Mouse (Mus musculus) kidney, adult 2 months (tissue): ENCODE data around the gene Calcrl.

Source experiments
- CTCF ChIP-seq: fragments of 200-500 bp; conservative IDR thresholded peaks from 2 replicates; pipeline ENCODE4 v1.5.1; 2011; ENCODE audit warnings: low read depth, mild to moderate bottlenecking, control low read depth, low read length, moderate library complexity, mixed read lengths; ENCODE audit not compliant: insufficient read depth, insufficient read length
- POLR2A ChIP-seq: fragments of 200-500 bp; IDR thresholded peaks from one replicate; pipeline ENCODE4 v1.6.1; 2011; ENCODE audit warnings: low read depth, low read length, control low read depth

- TF ChIP-seq CTCF (no peak), POLR2A (no peak)
These were observed 37.2 kb downstream of the Calcrl start for GRCm38 (mm10) chr2:84388023-84388416.
